Mouse (Mus musculus): ENCODE measurements around the gene Mcpt4. TPM values are rescaled to one million over a fixed set of nuclear protein-coding genes. Genes with fewer than 3 reads are reported as not detected.
A peak's percentile ranks its signal among the peaks of the same experiment; 100 is the strongest.
"Not testable (repeated sequence)": the region's sequence is repeated elsewhere in the genome, so short reads cannot be mapped to it uniquely, and the experiment has no call there.

Mcpt4 gene
- not detected in 2 replicates for total RNA-seq (2015; ENCODE audit: low replicate concordance)
- not detected in 2 replicates for total RNA-seq (2017; ENCODE audit: low replicate concordance)

GRCm38 (mm10) chr14:56062213-56062612, at the start of gene Mcpt4:
Gene Mcpt4 (minus strand): TSS chr14:56062313.
- ATAC-seq (replicated peaks; ENCODE audit: low FRiP score, poor library complexity, severe bottlenecking): not testable (repeated sequence)

- ATAC-seq (replicated peaks; ENCODE audit: low FRiP score, poor library complexity, severe bottlenecking): no peak
Observed at GRCm38 (mm10) chr14:56105447-56106180, 43.5 kb upstream of the Mcpt4 start.

- no peak for ATAC-seq (replicated peaks; ENCODE audit: low FRiP score, poor library complexity, severe bottlenecking)
Observed at GRCm38 (mm10) chr14:56105016-56105415, 42.9 kb upstream of the Mcpt4 start.

GRCm38 (mm10) chr14:56103452-56103851, 41.3 kb upstream of the Mcpt4 start:
- ATAC-seq (replicated peaks; ENCODE audit: low FRiP score, poor library complexity, severe bottlenecking): no peak

- no peak for ATAC-seq (replicated peaks; ENCODE audit: low FRiP score, poor library complexity, severe bottlenecking)
Observed at GRCm38 (mm10) chr14:56102386-56102785, 40.3 kb upstream of the Mcpt4 start, which contains the start of gene Ctsg. Gene Ctsg (minus strand): TSS chr14:56102574.

GRCm38 (mm10) chr14:56098940-56099339, 36.8 kb upstream of the Mcpt4 start:
- ATAC-seq (replicated peaks; ENCODE audit: low FRiP score, poor library complexity, severe bottlenecking): no peak

GRCm38 (mm10) chr14:56097597-56097996, 35.5 kb upstream of the Mcpt4 start:
- no peak for ATAC-seq (replicated peaks; ENCODE audit: low FRiP score, poor library complexity, severe bottlenecking)

GRCm38 (mm10) chr14:56093353-56093752, 31.2 kb upstream of the Mcpt4 start:
- ATAC-seq (replicated peaks; ENCODE audit: low FRiP score, poor library complexity, severe bottlenecking): no peak

- no peak for ATAC-seq (replicated peaks; ENCODE audit: low FRiP score, poor library complexity, severe bottlenecking)
Observed at GRCm38 (mm10) chr14:56086711-56087110, 24.6 kb upstream of the Mcpt4 start.

- ATAC-seq (replicated peaks; ENCODE audit: low FRiP score, poor library complexity, severe bottlenecking): no peak
Observed at GRCm38 (mm10) chr14:56085167-56085566, 23.1 kb upstream of the Mcpt4 start, which contains the start of gene Mcpt8. Gene Mcpt8 (minus strand): TSS chr14:56085273.

GRCm38 (mm10) chr14:56082016-56082415, 19.9 kb upstream of the Mcpt4 start:
- no peak for ATAC-seq (replicated peaks; ENCODE audit: low FRiP score, poor library complexity, severe bottlenecking)

GRCm38 (mm10) chr14:56057722-56058121, 4.4 kb downstream of the Mcpt4 start:
- ATAC-seq (replicated peaks; ENCODE audit: low FRiP score, poor library complexity, severe bottlenecking): no peak

GRCm38 (mm10) chr14:56055408-56055807, 6.7 kb downstream of the Mcpt4 start:
- no peak for ATAC-seq (replicated peaks; ENCODE audit: low FRiP score, poor library complexity, severe bottlenecking)

GRCm38 (mm10) chr14:56041792-56042191, 20.3 kb downstream of the Mcpt4 start, which contains the start of gene Mcpt2:
Gene Mcpt2 (plus strand): TSS chr14:56042041.
- ATAC-seq (replicated peaks; ENCODE audit: low FRiP score, poor library complexity, severe bottlenecking): not testable (repeated sequence)

- no peak for ATAC-seq (replicated peaks; ENCODE audit: low FRiP score, poor library complexity, severe bottlenecking)
Observed at GRCm38 (mm10) chr14:56034433-56034832, 27.7 kb downstream of the Mcpt4 start.

- ATAC-seq (replicated peaks; ENCODE audit: low FRiP score, poor library complexity, severe bottlenecking): not testable (repeated sequence)
Observed at GRCm38 (mm10) chr14:56030395-56030794, 31.7 kb downstream of the Mcpt4 start, which contains the start of gene Mcpt9. Gene Mcpt9 (minus strand): TSS chr14:56030495.

GRCm38 (mm10) chr14:56021305-56021704, 40.8 kb downstream of the Mcpt4 start:
- ATAC-seq (replicated peaks; ENCODE audit: low FRiP score, poor library complexity, severe bottlenecking): peak; percentile 85

- ATAC-seq (replicated peaks; ENCODE audit: low FRiP score, poor library complexity, severe bottlenecking): no peak
Observed at GRCm38 (mm10) chr14:56019446-56019845, 42.7 kb downstream of the Mcpt4 start.

GRCm38 (mm10) chr14:56017671-56018070, 44.4 kb downstream of the Mcpt4 start, which contains the start of gene Mcpt1:
Gene Mcpt1 (plus strand): TSS chr14:56017971.
- not testable (repeated sequence) for ATAC-seq (replicated peaks; ENCODE audit: low FRiP score, poor library complexity, severe bottlenecking)

GRCm38 (mm10) chr14:56013924-56014323, 48.2 kb downstream of the Mcpt4 start:
- no peak for ATAC-seq (replicated peaks; ENCODE audit: low FRiP score, poor library complexity, severe bottlenecking)

- no peak for ATAC-seq (replicated peaks; ENCODE audit: low FRiP score, poor library complexity, severe bottlenecking)
Observed at GRCm38 (mm10) chr14:56013147-56013546, 49.0 kb downstream of the Mcpt4 start.
